Mouse (Mus musculus) liver, embryonic 16.5 days (tissue): ENCODE results near the gene Wbp2. TPM values are rescaled to one million over a fixed set of nuclear protein-coding genes. Genes with fewer than 3 reads are reported as not detected.

Source experiments
- ATAC-seq: fragments of 200-750 bp; cut with Nextera tagmentation; 2 replicates; pipeline ENCODE4 v1.8.0; 2017; ENCODE audit warnings: low read depth, mild to moderate bottlenecking, moderate number of reproducible peaks, moderate library complexity
- H3K27ac ChIP-seq: fragments of 300-500 bp; sonication (generic); 2 replicates; pipeline ENCODE4 v1.5.1; 2014; ENCODE audit warnings: mild to moderate bottlenecking, low read length
- H3K27me3 ChIP-seq: fragments of 300-500 bp; sonication (generic); 2 replicates; pipeline ENCODE4 v1.6.1; 2014; ENCODE audit warnings: low read depth, low read length, mixed read lengths; ENCODE audit not compliant: control insufficient read depth, insufficient read depth
- H3K36me3 ChIP-seq: fragments of 300-500 bp; sonication (generic); 2 replicates; pipeline ENCODE4 v1.6.1; 2014; ENCODE audit warnings: mild to moderate bottlenecking; ENCODE audit not compliant: control insufficient read depth, insufficient read depth
- H3K4me1 ChIP-seq: fragments of 300-500 bp; sonication (generic); 2 replicates; pipeline ENCODE4 v1.6.1; 2014; ENCODE audit warnings: low read depth, low read length, mixed read lengths; ENCODE audit not compliant: control insufficient read depth
- H3K4me2 ChIP-seq: fragments of 300-500 bp; sonication (generic); 2 replicates; pipeline ENCODE4 v1.6.1; 2014; ENCODE audit warnings: low read depth, low read length, mixed read lengths
- H3K4me3 ChIP-seq: fragments of 300-500 bp; sonication (generic); 2 replicates; pipeline ENCODE4 v1.5.1; 2014; ENCODE audit warnings: low read depth, mild to moderate bottlenecking, low read length
- H3K9ac ChIP-seq: fragments of 300-500 bp; sonication (generic); 2 replicates; pipeline ENCODE4 v1.6.1; 2014; ENCODE audit warnings: low read depth, low read length
- H3K9me3 ChIP-seq: fragments of 300-500 bp; sonication (generic); replicated peaks from 2 replicates; pipeline ENCODE4 v1.6.1; 2016; ENCODE audit warnings: low read length; ENCODE audit not compliant: control insufficient read depth
- WGBS: fragments of 180-500 bp; shearing (Covaris S2); extraction: QIAGEN DNeasy Blood & Tissue Kit; methylation state at CpG from one replicate; pipeline ENCODE4 v1.1.7; 2014; ENCODE audit not compliant: insufficient replicate concordance; 5-methylcytosine and 5-hydroxymethylcytosine counted together
- polyA plus RNA-seq: library from polyadenylated mRNA; unstranded; fragments of >200 nt; fragmentation: Nextera tagmentation; extraction: Ambion mirVana; gene quantifications from 2 replicates; pipeline ENCODE4 v1.2.1, GENCODE M21; 2015

Gene Wbp2
- polyA plus RNA-seq, 1 experiment from 2014 or later = 110 TPM

DNA sequence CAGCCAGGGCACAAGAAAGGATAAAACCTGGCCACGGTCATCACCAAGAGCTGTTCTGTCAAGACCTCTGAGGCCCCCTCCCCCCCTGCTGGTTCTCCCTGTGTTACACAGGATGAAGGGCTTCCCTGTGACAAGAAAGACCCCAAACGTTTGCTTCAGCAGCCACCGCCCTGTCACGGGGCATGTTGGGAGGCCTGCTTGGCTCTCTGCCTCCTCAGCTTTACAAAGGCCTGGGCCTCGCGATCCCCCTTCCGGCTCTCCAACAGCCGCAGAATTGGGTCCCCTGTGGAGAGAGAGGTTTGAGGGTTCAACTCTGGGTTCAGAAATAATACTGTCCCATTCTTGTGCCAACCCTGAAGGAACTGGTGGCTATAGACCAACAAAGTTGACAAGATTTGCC, 24.3 kb downstream of the Wbp2 start:
- Histone ChIP-seq H3K4me3 (no peak overlapping the region), H3K4me1 (peaks cover 8% of the 10 kb centered on the region), H3K9me3 (no peaks in the 10 kb centered on the region), H3K4me2 (no peak overlapping the region), H3K36me3 (peaks cover 13% of the 10 kb centered on the region), H3K27ac (no peak overlapping the region), H3K27me3 (no peaks in the 10 kb centered on the region), H3K9ac (no peak overlapping the region)
- WGBS = 79% methylated on average over 8 of the region's 8 CpGs
- no peak for ATAC-seq

GRCm38 (mm10) chr11:116061641-116062415, 25.0 kb downstream of the Wbp2 start:
- H3K4me2 ChIP-seq = no peak overlapping the region
- peaks cover 13% of the 10 kb centered on the region for H3K36me3 ChIP-seq
- no peaks in the 10 kb centered on the region for H3K9me3 ChIP-seq
- ATAC-seq = no peak
- peaks cover 15% of the 10 kb centered on the region for H3K4me1 ChIP-seq
- WGBS = 83% methylated on average over 13 of the region's 13 CpGs
- no peak overlapping the region for H3K4me3 ChIP-seq
- H3K27ac ChIP-seq = no peak overlapping the region
- no peaks in the 10 kb centered on the region for H3K27me3 ChIP-seq
- no peak overlapping the region for H3K9ac ChIP-seq

DNA sequence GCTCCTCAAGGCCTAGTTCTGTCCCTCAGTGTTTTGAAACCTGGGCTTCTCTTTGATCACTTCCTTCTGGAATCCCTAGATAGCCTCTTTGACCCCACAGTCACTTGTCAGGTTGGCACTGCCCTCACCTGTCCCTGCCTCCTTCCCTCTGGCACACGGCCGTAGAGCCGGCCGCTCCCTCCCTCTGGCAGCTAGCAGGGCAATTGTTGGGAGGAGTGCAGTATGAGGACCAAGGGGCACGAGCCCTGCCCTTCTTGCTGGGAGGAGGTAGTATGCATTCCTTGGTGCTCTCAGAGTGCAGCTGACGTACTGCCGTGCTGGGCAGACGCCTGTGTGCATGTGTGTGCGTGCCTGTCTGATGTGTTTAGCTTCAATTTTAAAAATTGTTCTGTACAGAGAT, 26.2 kb downstream of the Wbp2 start:
- H3K36me3 ChIP-seq = peaks cover 22% of the 10 kb centered on the region
- 82% methylated on average over 9 of the region's 9 CpGs for WGBS
- no peaks in the 10 kb centered on the region for H3K27me3 ChIP-seq
- peaks cover 27% of the 10 kb centered on the region for H3K4me1 ChIP-seq
- H3K4me3 ChIP-seq = no peak overlapping the region
- no peak for ATAC-seq
- H3K27ac ChIP-seq = no peak overlapping the region
- no peaks in the 10 kb centered on the region for H3K9me3 ChIP-seq
- H3K9ac ChIP-seq = no peak overlapping the region
- no peak overlapping the region for H3K4me2 ChIP-seq

DNA sequence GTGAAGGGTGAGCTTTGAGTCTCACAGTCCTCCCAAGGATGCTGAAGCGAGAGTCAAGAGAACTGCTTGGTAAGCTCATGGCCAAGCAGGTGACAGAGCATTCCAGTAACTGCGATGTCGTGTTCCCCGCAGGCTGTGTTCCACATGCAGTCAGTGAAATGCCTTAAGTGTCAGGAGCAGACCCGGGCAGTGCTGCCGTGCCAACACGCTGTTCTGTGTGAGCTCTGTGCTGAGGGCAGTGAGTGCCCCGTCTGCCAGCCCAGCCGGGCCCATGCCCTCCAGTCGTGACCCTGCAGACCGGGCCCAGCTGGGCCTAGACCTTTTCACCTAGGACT, 27.1 kb downstream of the Wbp2 start:
- no peaks in the 10 kb centered on the region for H3K9me3 ChIP-seq
- H3K9ac ChIP-seq = no peak overlapping the region
- no peaks in the 10 kb centered on the region for H3K27me3 ChIP-seq
- no peak for ATAC-seq
- H3K27ac ChIP-seq = no peak overlapping the region
- H3K36me3 ChIP-seq = peaks cover 24% of the 10 kb centered on the region
- no peak overlapping the region for H3K4me3 ChIP-seq
- H3K4me2 ChIP-seq = no peak overlapping the region
- peaks cover 29% of the 10 kb centered on the region for H3K4me1 ChIP-seq
- WGBS = 90% methylated on average over 11 of the region's 11 CpGs

DNA sequence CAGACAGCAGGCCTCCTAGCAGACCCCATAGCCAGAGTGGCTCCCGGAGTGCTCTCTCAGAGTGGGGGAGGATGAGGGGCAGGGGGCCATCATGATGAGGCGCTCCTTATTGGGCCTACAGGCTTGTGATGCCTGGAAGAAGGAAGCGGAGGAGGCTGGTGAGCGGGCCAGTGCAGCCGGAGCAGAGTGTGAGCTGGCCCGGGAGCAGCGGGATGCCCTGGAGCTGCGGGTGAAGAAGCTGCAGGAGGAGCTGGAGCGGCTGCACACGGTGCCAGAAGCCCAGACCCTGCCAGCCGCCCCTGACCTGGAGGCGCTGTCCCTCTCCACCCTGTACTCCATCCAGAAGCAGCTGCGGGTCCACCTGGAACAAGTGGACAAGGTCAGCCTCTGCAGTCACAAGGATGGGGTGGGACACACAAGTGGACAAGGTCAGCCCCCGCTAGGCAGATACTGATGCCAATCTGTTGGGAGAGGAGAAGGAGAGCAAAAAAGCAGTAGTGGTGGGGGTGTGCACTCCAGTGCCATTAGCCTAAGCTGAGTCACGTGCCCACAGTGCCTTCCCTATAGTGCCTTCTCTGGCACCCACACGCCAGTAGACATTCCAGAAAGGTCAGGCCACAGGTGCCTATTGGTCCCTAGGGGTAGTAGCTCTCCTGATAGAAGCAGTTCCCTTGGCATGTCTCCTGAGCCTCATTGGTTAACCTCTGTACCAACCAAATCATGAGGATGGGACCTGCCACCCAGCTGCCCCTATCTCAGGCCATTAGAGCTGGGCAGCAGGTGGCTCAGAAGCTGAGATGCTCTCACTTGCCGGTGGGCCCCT, 27.7 kb downstream of the Wbp2 start:
- no peak for ATAC-seq
- Histone ChIP-seq H3K9ac (no peak overlapping the region), H3K36me3 (peaks cover 29% of the 10 kb centered on the region), H3K4me2 (no peak overlapping the region), H3K4me3 (no peak overlapping the region), H3K27me3 (no peaks in the 10 kb centered on the region), H3K4me1 (peaks cover 30% of the 10 kb centered on the region), H3K27ac (no peak overlapping the region), H3K9me3 (no peaks in the 10 kb centered on the region)
- WGBS = 94% methylated on average over 17 of the region's 17 CpGs

GRCm38 (mm10) chr11:116058022-116058614, 28.7 kb downstream of the Wbp2 start:
- Histone ChIP-seq H3K4me2 (0 out of 2 replicates have a peak overlapping the region, but pooled peaks have one; percentile 15), H3K9ac (no peak overlapping the region), H3K36me3 (peaks cover 30% of the 10 kb centered on the region), H3K4me3 (no peak overlapping the region), H3K4me1 (peaks cover 39% of the 10 kb centered on the region), H3K27ac (peak overlapping the region; percentile 43; the same call in 1 of the 2 replicates), H3K9me3 (no peaks in the 10 kb centered on the region), H3K27me3 (no peaks in the 10 kb centered on the region)
- WGBS = 65% methylated on average over 12 of the region's 12 CpGs
- no peak for ATAC-seq

DNA sequence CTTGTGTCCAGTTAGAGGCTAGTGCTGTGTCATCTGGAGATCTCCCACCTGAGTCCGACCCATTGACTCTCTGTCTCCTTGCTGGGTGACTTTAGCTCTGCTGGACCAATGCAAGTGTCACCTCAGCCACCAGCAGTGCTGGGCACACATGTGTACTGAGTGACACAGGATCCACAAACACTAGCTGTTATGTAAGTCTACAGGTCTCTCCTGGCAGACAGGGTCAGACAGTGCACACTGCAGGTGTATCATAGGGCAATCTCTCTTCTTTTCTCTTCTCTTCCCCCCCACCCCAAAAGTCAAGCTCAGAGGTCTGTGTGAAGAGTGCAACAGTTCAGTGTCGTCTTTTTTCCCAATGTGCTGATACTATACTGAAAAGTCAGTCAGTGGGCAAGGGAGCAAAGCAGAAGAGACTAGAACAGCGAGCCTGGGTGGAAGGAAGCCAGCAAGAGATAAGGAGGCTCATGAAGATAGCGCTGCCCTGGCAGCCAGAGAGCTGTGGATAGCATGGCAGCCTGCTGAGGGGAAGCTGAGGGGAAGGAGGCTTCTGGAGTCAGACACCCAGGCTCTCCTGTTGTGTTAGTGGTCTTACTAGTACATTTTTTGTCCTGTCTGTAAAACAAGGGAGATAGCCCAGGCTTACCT, 29.4 kb downstream of the Wbp2 start:
- peak; percentile 70 for ATAC-seq
- Histone ChIP-seq H3K4me2 (peak overlapping the region; percentile 15; the same call in 1 of the 2 replicates), H3K36me3 (peaks cover 35% of the 10 kb centered on the region), H3K27me3 (no peaks in the 10 kb centered on the region), H3K4me1 (peaks cover 41% of the 10 kb centered on the region), H3K27ac (peak overlapping the region; percentile 43; the same call in 1 of the 2 replicates), H3K9ac (no peak overlapping the region), H3K4me3 (no peak overlapping the region), H3K9me3 (no peaks in the 10 kb centered on the region)
- 29% methylated on average over 4 of the region's 4 CpGs for WGBS

DNA sequence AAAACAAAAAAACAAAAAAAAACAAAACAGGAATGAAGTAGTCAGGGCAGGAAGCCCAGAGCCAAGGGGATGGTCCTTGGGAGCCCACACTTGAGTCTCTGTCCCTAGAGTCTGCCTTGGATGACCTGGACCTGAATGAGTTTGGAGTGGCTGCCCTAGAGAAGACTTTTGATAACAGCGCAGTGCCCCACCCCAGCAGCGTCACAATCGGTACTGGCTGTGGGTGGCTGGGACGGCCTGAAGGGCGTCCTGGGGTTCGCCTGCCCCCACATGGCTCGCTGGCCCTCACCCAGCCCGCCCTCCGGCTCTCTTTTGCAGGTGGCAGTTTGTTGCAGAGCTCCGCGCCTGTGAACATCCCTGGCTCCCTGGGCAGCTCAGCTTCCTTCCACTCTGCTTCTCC, 30.9 kb downstream of the Wbp2 start:
- Histone ChIP-seq H3K9ac (no peak overlapping the region), H3K27ac (no peak overlapping the region), H3K27me3 (no peaks in the 10 kb centered on the region), H3K4me1 (peaks cover 41% of the 10 kb centered on the region), H3K9me3 (no peaks in the 10 kb centered on the region), H3K4me2 (no peak overlapping the region), H3K36me3 (peaks cover 38% of the 10 kb centered on the region), H3K4me3 (no peak overlapping the region)
- no peak for ATAC-seq
- WGBS = 66% methylated on average over 11 of the region's 11 CpGs
